Mouse (Mus musculus) left cerebral cortex, postnatal 25 days (tissue): ENCODE results near the gene Msrb3. TPM values are rescaled to one million over a fixed set of nuclear protein-coding genes. Genes with fewer than 3 reads are reported as not detected.
"Not testable (repeated sequence)": the region's sequence is repeated elsewhere in the genome, so short reads cannot be mapped to it uniquely, and the experiment has no call there.

Source experiments
- DNase-seq, 2 experiments: peaks; one replicate each; pipeline ENCODE4 v3.0.0; 2022; ENCODE audit warnings: low spot score in 2 of 2, mixed read lengths in 1 of 2
- intact Hi-C: fragments of 180-260 bp; cut with DNase I; formaldehyde crosslinking; loops from one replicate; pipeline ENCODE4 v1.15.1; 2025
- total RNA-seq, 2 experiments: library from RNA; stranded (reverse); gene quantifications; 2 replicates each; pipeline ENCODE4 v1.2.3; 2021

Gene Msrb3
- total RNA-seq, 2 experiments from 2014 or later, result 5.7 to 6.0 TPM

GRCm38 (mm10) chr10:120767418-120767817 is 131.5 kb downstream of the Msrb3 start:
- intact Hi-C loops, result no loop called here
- DNase-seq, result no peak

DNA sequence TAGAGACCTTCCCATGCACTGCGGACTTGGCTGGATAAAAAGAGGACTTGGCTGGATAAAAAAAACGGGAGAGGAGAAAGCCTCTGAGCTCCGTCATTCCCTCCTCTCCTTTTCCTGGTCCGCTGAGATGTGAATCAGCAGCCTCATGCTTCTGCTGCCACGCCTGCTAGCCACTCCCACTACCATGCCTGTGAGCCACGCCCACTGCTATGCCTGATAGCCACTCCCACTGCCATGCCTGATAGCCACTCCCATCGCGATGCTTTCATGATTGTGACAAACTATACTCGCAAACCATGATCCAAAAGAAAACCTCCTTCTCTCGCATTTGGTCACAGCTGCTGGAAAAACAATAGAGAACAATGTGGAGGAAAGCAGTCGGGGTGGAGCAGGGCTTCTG is 133.5 kb downstream of the Msrb3 start:
- no peak for DNase-seq
- intact Hi-C loops, result no loop called here

DNA sequence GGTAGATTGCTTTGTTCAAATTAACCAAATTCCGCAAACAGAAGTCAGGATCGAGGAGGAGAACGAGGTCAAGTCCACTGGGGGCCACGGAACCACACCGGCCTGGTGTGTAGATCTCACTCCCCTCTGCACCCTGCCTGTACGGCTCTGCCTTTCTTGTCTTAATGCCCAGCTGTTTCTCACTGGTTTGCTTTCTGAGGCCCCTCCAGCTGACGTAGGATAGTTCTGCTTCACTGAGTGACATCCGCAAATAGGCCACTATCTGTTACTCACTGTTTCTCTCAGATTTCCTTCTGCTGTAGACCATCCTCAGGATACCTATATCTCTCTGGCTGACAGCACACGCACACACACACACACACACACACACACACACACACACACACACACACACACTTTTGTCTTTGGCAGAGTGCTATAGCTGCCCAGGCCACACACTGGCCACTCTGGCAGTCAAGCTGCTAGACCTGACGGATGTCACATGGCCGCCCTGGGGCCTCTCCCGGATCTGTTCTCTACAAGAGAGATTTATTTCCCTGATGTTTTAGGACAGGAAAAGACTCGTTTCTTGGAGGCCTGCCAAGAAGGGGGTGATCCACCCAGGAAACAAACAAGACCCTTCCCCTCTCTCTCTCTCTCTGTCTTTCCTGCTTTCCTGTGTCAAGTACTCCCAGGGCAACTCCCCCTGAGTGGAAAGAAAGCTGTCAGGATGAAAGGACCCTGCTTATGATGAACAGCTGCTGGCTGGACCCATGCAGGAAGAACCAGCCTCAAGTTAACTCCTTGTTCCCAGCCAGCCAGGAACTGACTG is 135.0 kb downstream of the Msrb3 start:
- DNase-seq, result no peak
- intact Hi-C loops, result no loop called here

DNA sequence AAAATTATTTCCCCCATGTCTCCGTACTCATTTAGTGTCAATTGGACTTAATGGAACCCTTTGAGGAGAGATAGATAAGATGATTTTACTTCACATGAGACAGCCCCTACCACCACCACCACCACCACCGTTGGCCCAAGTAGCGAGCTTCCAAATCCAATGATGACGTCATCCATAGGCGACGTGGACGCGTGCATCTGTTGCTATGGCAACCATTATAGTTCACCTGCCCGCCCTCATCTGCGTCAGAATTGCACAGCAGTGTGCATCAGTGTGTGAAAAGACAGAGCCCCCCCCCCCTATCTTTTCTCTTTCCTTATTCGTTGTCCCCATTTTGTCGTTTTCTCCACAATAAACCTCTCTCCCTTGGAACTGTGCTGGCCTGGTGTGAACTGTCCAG is 135.9 kb downstream of the Msrb3 start:
- intact Hi-C loops, result no loop called here
- no peak for DNase-seq

GRCm38 (mm10) chr10:120760679-120761078 is 138.2 kb downstream of the Msrb3 start:
- no peak for DNase-seq
- intact Hi-C loops, result no loop called here

- intact Hi-C loops, result no loop called here
- DNase-seq, result no peak
These were observed 139.0 kb downstream of the Msrb3 start for GRCm38 (mm10) chr10:120759883-120760282.

GRCm38 (mm10) chr10:120752454-120752853 is 146.4 kb downstream of the Msrb3 start:
- intact Hi-C loops, result no loop called here
- no peak for DNase-seq

- no peak for DNase-seq
- intact Hi-C loops, result no loop called here
These were observed 147.1 kb downstream of the Msrb3 start for GRCm38 (mm10) chr10:120751821-120752261.

- DNase-seq, result no peak
- intact Hi-C loops, result no loop called here
These were observed 147.6 kb downstream of the Msrb3 start for GRCm38 (mm10) chr10:120751295-120751722.

- DNase-seq, intact Hi-C loops: not testable (repeated sequence)
These were observed 149.3 kb downstream of the Msrb3 start for GRCm38 (mm10) chr10:120749556-120749955.

GRCm38 (mm10) chr10:120748156-120748555 is 150.7 kb downstream of the Msrb3 start:
- DNase-seq, result no peak
- intact Hi-C loops, result no loop called here

DNA sequence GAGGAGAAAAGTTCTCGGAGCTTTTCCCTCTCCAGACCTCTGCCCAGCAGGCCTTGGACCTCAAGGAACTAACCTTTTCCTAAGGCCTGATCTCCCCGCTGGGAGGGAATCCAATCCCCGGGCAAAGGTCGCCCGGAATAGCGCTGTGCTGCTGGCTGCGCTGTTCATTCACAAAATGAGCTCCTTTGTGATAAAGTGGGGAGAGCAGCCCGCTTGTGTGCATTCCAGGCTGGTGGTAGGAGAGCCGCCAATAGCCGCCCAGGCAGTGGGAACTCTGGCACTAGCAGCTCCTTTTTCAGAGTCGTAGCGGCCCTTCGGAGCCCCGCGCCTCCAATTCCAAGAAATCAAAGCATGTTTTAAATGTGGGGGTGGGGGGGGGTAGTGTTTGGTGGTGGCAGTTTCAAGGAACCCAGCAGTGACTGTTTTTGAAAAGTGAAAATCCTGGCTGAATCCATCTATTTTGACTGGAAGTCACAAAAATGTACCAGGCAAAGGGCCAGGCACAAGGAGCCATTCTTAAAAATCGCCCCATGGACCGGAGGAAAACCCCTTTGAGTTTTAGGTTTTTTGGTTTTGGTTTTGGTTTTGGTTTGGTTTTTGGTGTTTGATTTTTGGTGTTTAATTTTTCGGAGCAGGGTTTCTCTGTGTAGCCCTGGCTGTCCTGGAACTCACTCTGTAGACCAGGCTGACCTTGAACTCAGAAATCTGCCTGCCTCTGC is 153.6 kb downstream of the Msrb3 start:
- peak; percentile 30 to 62 for DNase-seq
- intact Hi-C loops, result no loop called here

DNA sequence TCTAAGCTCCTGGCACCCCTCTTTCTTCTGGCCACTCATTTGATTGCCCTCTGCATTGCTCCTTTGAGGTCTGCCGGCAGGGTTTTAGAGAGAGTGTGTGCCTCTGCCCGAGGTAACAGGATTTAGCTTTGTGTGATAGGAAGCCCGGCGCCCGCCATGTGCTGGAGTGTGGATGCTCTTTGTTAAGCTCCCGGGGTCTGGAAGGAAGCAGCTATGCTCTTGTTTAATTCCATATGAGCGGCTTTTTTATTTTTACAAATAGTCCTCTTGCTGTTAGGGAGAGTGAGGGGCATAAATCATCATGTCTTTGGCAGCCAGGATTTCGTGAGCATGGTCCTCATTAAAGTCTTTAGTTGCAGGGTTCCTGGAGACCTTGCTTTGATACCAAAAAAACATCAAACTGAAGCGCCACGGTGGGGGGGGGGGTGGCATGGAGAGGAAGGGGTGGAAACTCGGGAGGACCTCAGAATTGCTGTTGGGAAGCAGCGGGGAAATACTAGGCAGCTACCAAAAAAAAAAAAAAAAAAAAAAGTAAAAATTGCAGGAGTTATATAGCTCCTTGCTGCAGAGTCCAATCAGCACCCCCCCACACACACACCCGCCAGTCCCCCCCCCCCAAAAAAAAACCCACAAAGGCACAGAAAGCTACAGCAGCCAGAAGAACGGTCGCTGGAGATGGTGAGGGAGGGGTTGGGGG is 154.3 kb downstream of the Msrb3 start:
- no peak for DNase-seq
- intact Hi-C loops, result no loop called here

DNA sequence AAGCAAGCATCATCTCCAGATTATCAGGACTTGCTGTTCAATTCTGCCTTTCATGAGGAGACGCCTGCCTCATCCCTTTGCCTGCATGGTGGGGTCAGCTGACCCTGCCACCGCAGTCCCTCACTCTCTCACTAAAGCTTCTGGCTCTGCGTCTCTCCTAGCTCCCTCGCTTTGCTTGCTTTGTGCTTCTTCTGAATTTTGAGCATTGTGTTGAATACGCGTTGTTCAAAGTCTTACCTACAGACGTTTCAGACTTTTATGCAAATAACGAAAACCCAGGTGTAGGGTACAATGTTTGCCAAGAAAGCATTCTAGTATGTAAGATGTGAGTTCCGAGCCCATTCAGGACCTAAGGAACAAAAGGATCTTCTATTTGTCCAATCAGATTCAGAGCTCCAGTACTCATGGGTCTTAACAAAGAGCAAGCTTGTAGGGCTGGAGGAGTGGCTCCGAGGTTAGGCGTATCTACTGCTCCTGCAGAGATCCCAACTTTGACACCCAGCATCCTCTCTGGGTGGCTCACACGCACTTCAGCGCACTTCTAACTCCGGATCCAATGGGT is 162.3 kb downstream of the Msrb3 start:
- DNase-seq, result no peak
- intact Hi-C loops, result no loop called here

DNA sequence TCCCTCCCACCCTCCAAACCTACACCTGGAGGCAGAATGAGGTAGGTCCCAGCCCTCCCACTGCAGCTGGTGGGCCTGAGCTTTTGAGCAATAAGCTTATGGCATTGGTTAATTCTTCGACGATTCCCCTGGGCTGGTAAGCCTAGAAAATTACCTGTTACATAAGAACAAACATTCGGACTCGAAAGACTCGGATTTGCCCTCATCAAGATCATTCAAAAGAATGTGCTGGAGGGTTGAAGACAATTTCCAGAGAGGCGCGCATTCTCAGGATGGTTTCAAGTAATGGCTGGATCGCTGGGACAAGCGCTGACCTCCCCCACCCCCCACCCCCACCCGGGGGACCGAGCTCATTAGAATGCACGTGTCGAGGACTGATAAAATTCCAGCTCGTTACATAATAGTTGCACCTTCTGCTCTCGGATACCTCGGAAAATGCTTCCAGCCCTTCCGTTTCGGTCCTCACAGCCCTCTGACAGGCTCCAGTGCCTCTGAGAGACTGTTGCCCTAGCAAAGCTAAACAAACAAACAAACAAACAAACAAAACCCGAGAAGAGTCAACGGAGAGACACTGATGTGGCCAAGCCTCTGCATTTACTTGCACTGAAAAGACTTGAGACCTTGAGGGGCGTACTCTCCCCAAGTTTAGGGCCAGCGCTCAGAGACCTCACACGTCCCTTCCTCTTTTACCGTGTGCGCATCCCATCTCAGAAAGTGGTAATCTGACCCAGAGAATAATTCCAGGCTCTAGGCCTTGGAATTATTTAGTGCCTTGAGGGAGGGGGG is 163.0 kb downstream of the Msrb3 start:
- no peak for DNase-seq
- intact Hi-C loops, result no loop called here

GRCm38 (mm10) chr10:120734364-120734763 is 164.5 kb downstream of the Msrb3 start:
- intact Hi-C loops, result no loop called here
- DNase-seq, result no peak
